Mouse (Mus musculus) erythroid progenitor cell, adult 5-6 weeks (primary cell): ENCODE measurements around the gene Pwwp2b. TPM values are rescaled to one million over a fixed set of nuclear protein-coding genes. Genes with fewer than 3 reads are reported as not detected.

ENCODE experiments used
- ATAC-seq: replicated peaks from 2 replicates; pipeline ENCODE4 v1.8.0; 2016; ENCODE audit warnings: moderate number of reproducible peaks, mild to moderate bottlenecking, moderate TSS enrichment, inconsistent platforms; ENCODE audit not compliant: poor library complexity, low FRiP score, severe bottlenecking
- total RNA-seq, 2 experiments: library from RNA; stranded (forward) in 1 of 2; stranded (reverse) in 1 of 2; fragments of 150-400 nt in 1 of 2; fragments of 186-747, 209-891 nt in 1 of 2; gene quantifications; 2 replicates each; pipeline versions ENCODE4 v1.2.3 to v1.2.4; 2015 to 2017; ENCODE audit warnings: low replicate concordance in 2 of 2

Gene Pwwp2b
- total RNA-seq (2015; ENCODE audit: low replicate concordance) (2.5 TPM in 1 of 2 replicates, not detected in the other), total RNA-seq (2017; ENCODE audit: low replicate concordance) (0.26 TPM in 1 of 2 replicates, not detected in the other)

DNA sequence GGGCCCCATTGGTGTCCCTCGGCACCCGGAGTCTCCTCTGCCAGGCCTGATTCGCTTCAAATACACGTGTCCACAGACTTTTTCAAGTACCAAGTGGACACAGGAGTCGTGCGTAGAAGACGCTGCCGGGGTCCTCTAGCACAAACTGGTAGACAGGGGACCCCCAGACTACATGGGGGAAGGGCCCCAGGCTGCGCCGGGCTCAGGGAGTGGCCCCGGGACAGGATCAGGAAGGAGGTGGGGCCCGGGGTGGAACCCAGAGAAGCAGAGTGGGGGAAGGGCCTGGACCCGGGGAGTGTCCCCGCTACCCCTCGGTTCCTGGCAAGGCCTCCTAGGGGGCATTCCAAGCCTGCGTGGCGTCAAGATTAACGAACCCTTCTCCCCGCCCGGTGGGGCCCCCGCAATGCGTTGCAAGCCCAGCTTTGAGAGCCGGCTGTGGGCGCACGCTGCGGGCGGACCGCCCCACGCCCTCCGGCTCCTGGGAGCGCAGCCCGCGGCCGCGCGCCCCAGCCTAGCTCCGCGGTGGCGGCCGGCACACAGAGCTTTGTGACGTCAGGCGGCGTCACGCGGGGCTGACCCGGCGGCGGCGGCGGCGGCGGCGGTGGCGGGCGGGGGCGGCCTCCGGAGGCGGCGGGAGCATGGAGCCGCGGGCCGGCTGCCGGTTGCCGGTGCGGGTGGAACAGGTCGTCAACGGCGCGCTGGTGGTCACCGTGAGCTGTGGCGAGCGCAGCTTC is at the start of gene Pwwp2b:
TSS of gene Pwwp2b (plus strand) at position 602 of the 734 bp plus-strand sequence.
- ATAC-seq = no peak

DNA sequence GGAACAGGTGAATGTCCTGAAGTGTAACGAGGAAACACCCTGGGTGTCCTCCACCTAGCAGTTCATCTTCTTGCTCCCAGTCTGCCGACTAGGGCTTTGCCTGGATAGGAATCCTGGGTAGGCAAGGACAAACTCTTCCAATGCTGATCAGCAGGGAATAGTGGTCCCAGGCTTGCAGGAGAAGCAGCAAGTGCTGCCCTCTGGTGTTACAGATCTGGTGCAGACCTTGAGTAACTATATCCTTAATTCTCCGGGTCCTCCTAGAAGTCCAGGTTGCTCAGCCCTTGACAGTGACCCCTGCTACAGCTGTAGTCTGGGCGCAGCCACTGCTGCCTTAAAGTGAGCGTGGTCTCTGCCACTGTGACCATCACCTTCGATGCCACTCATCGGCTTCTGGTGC is 48.2 kb upstream of the Pwwp2b start:
- no peak for ATAC-seq

DNA sequence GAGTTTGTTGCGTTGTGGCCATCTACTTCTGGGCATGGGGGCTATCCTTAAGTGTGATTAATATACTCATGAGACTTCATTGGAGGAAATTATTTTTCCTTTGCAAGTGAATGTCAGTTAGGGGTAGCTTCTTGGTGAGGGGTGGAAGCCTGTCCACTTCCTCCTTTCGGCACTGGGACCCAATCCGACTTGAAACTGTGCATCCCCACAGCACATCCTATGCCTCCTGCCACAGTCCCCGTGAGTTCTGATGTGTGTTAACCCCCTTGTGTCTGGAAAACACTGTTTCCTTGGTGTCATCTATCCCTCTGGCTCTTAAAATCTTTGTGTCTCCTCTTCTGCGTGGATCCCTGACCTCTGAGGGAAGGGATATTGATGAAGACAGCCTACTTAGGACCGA is 47.1 kb upstream of the Pwwp2b start:
- ATAC-seq = no peak

DNA sequence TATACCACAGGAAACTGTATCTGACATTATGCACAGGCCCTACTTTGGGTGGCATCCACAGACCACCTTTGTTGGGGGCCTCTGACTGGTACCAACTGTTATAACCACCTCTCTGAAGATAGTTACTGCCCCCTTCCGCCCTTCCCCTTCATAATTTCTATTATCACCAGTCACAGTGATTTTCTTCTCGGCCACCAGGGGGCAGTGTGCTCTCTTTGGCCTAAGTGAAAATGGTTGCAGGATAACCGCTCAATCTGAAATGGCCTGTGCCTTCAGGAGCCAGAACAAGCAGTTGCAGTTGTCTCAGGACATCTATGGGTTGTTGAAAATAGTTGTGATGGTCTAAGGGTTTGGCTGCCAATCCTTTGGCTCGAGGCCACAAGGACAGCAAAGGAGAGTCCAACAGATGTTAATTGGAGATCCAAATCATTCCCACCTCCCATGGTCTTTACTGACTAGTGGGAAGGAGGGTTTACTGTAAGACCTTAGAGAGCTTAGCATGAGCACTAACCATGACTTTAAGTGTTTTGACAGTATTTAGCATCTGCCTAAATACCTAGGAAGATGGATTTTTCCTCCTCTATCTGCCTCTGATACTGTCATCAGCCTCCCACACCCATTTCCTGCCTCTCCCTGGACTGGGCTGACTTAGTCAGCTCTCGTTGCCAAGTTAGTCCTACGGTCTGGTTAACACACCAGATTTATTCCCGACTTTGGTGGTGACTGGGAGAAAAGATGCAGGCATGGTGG is 40.1 kb upstream of the Pwwp2b start:
- no peak for ATAC-seq

DNA sequence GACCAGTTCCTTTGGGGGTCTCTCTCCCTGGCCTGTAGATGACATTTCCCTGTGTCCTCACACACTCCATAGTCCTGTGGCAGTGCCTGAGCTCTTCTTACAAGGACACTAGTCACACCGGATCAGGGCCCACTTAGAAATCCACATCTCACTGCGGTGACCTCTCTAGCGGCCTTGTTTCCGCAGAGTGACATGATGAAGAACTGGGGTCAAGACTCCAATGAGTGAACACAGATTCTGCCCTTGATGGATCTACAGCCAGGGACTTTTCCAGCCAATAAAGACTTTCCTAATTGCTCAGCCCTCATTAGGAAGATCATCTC is 39.5 kb upstream of the Pwwp2b start:
- ATAC-seq = no peak

GRCm38 (mm10) chr7:139211761-139212160 is 36.5 kb upstream of the Pwwp2b start:
- ATAC-seq = no peak

- peak; percentile 94 for ATAC-seq
Measured at GRCm38 (mm10) chr7:139212754-139213745, 35.2 kb upstream of the Pwwp2b start, which contains the start of the genes Lrrc27 and Stk32c. Gene Lrrc27, plus strand, starts transcription at chr7:139212988. Gene Stk32c, minus strand, starts transcription at chr7:139213307.

GRCm38 (mm10) chr7:139213751-139214150 is 34.5 kb upstream of the Pwwp2b start:
- ATAC-seq = no peak

GRCm38 (mm10) chr7:139214160-139214559 is 34.1 kb upstream of the Pwwp2b start:
- ATAC-seq = no peak

- no peak for ATAC-seq
Measured at GRCm38 (mm10) chr7:139214596-139215340, 33.5 kb upstream of the Pwwp2b start.

GRCm38 (mm10) chr7:139215516-139215915 is 32.8 kb upstream of the Pwwp2b start:
- ATAC-seq = no peak

DNA sequence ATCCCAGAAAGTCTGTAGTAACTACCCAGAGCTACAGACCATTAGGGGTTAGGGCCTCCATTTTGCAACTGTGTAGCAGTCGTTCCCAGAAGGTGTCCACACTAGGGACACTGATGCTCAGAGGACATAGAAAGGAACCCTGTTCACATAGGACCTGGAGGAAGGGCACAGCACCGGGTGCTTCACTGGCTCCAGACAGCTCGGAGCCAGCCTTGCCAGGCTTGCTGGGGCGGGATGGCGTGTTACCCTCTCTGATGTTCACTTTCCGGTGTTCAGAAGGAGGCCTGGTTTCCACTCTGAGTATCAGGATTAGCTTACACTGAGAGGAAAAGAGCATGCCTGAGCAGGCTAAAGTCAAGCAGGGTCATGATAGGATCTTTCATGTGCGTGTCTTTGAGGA is 32.3 kb upstream of the Pwwp2b start:
- no peak for ATAC-seq

DNA sequence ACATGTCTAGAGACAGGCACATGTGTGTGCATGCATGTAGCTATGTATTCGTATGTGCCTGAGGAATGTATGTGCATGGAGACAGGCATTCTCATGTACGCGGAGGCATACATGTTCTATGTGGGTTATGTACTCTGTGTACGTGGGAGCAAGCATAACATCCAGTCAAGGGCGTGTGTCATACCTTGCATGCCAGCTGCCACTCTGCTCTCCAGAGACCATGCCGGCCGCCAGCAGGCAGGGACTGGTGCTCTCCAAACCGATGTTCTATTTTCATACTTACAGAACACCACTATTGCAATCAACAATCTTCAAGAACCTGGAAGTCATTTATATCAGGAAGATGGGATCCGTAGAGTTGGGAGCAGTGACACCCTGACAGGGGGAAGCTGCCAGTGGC is 31.8 kb upstream of the Pwwp2b start:
- ATAC-seq = no peak

DNA sequence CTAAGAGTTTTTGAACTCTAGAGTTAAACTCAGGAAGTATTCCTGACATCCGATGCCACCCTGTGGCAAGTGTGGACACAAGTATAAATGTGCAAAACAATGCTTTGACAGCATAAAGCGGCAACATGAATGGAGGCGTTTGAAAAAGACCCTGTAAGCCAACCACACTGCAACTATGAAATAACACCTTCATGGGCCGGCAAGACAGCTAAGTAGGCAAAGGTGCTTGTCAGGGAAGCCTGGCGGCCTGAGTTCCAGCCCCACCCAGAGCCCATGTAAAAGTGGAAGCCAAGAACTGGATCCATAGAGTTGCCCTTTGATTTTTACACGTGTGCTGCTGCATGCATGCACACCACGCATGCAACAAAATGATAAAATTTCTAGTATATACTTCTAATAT is 31.2 kb upstream of the Pwwp2b start:
- no peak for ATAC-seq

DNA sequence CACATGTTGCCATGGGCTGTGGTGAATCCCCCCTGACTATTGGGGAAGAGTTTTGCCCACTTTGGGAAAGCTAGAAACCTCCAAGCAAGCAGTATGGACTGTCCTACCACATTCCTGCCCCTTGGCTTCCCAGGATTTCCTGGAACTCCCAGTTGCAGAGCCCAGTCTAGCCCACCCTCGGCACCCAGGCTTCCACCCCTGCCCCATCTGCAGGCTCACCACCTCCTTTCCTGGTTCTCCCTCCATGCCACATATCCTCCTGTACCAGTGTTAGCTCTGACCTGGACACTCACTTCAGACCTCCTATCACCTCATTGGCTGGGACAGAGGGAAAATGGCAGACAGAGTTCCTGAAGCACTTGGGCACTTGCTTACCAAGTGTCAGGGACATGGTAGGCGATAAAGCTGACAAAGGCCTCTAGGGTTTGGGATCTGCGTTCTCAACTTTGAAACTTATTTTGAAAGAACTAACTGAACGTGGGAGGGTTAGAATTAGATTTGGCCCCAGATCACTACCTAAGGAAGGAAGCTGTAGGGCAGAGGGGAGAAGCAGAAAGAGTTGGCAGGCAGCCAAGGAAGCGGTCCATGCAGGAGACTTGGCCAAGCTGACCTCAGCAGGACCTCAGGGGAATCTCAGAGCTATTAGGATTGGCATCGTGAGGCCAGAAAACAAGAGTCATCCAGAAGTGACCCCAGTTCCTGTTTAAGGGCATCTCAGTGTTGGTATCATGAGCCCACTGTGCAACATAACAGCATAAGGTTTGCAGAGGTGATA is 29.5 kb upstream of the Pwwp2b start:
- no peak for ATAC-seq

- ATAC-seq = no peak
Measured at GRCm38 (mm10) chr7:139219486-139219885, 28.8 kb upstream of the Pwwp2b start.

- ATAC-seq = no peak
Measured at GRCm38 (mm10) chr7:139220303-139220702, 28.0 kb upstream of the Pwwp2b start.

DNA sequence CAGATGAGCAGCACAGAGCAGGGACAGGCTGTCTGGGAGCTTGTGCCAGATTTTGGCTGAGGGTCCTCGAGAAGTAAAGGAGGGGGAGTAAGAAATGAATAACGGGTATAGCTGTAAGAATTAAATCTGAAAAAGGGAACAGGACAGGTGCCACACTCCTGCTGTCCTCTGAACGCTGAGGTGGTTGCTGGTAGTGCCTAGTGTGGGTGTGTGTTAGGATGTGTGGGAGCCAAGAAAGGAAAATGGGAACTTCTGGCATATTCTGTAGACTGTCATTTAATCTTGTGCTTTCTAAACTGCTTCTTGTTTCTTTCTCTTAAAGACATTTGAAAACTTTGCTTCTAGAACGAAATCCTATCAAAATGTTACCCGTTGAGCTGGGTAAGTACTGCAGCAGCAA is 27.2 kb upstream of the Pwwp2b start:
- ATAC-seq = no peak

GRCm38 (mm10) chr7:139221856-139222255 is 26.4 kb upstream of the Pwwp2b start:
- no peak for ATAC-seq
